Mouse (Mus musculus): ENCODE data around the gene Smurf2.

GRCm38 (mm10) chr11:106822491-106822890 is 98.0 kb downstream of the Smurf2 start:
- TF ChIP-seq CTCF (IDR thresholded peaks at IDR 0.05; ENCODE audit: low read depth) (no peak), EP300 (IDR thresholded peaks at IDR 0.05; ENCODE audit: low read depth) (no peak)
